Mouse (Mus musculus) kidney, postnatal 10 days (tissue): ENCODE results near the gene Sag.

ENCODE experiments used
- DNase-seq: peaks from one replicate; pipeline ENCODE4 v3.0.0; 2021; ENCODE audit warnings: mixed read lengths

The Sag gene

DNA sequence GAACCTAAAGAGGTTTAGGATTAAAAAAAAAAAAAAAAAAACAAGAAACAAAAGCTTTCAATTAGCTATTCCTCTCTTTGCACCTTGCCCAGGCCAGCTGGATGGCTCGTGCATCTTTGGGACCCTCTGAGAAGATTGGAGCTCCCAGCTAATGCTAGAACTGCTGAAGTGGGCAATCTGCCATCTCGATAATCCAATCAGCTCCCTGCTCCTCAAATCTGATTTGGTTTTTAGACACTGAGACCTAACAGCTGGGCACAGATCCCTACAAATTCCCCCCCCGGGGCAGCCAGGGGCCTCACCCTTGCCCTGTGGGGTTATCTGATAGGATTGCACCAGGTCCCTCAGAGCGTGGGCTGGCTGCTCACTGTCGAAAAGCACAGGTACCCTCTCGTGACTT, at the start of gene Sag:
Sag (plus strand) TSS at position 105 of the 400 bp plus-strand sequence.
- DNase-seq, result peak; percentile 23

- DNase-seq, result peak; percentile 97
These were observed 47.6 kb upstream of the Sag start, which contains the start of gene Atg16l1 for GRCm38 (mm10) chr1:87755641-87756470. Gene Atg16l1 (plus strand): TSS chr1:87755870.

DNA sequence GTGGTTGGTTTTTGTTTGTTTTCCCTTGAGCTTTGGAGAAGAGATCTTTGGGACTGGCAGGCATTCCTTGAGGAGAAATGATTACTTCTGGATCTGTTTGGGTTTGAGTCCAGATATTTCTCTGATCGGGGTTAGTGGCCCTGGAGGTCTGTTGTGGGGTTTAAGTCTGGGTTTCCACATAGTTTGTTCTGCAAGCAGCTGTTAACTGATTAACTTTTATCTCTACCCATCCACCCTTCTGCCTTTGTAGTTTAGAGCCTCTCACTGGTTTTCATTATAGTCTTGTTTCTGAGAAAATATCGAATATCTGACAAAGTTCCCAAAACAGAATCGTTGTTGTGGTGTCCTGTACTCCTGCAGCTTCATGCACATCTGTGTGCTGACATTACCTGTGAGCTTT, 39.7 kb upstream of the Sag start:
- DNase-seq, result no peak

- DNase-seq, result no peak
These were observed 37.7 kb upstream of the Sag start for GRCm38 (mm10) chr1:87765741-87766140.

- DNase-seq, result peak; percentile 37
These were observed 37.2 kb upstream of the Sag start for GRCm38 (mm10) chr1:87766233-87766632.

DNA sequence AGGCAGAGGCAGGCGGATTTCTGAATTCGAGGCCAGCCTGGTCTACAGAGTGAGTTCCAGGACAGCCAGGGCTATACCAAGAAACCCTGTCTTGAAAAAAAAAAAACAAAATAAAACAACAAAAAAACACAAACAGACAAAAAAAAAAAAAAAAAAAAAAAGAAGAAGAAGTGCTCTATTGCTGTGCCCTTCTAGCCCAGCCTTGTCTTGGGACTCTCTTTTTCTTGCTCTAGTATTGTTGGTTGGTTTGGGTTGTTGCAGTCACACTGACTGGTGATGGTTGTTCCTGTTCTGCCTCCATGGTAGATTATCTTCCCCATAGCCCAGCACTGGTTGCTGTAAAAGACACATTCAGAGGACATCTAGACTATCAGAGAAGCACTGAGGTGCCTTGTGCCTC, 34.2 kb upstream of the Sag start:
- no peak for DNase-seq

GRCm38 (mm10) chr1:87770486-87770885, 33.0 kb upstream of the Sag start:
- DNase-seq, result no peak

GRCm38 (mm10) chr1:87771724-87772123, 31.8 kb upstream of the Sag start:
- no peak for DNase-seq

- DNase-seq, result no peak
These were observed 30.1 kb upstream of the Sag start for GRCm38 (mm10) chr1:87773336-87773735.

DNA sequence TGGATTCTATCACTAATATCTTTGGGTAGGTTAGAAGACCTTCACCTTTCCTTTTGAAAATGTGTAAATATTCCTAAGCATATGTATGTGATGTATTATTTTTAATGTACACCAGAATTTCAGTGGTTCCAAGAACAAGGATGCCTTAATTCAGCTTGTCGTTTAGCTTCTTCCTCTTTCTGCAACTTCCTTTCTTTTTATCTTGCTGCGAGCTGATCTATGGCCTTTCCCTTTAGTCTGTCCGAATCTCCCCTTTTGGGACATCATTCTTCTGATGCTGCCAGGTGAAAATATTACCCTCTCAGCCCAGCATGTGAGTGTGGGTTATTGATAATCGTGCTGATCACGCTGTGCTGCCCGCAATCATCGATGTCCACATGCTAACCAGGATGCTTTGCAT, 28.6 kb upstream of the Sag start:
- DNase-seq, result no peak

GRCm38 (mm10) chr1:87779204-87779785, 24.2 kb upstream of the Sag start:
- DNase-seq, result no peak

GRCm38 (mm10) chr1:87785703-87786102, 17.8 kb upstream of the Sag start:
- DNase-seq, result peak; percentile 65

DNA sequence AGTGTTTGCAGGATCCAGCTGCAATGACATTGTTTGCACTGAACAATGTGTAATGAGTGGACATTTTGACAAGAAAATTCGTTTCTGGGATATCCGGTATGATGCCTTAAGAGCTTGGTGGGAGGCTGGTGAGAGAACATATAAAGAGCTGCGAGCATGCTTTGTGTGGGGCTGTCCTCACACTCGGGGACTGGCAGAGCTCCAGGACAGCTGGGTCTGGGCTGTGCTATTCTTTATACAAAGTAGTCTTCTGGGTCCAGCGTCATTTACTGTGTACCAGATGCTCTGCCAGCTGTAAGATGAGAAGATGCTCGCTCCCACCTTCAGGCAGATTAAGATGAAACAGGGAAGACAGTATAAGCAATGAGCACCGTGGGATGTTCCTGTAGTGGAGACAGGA, 17.2 kb upstream of the Sag start:
- peak; percentile 86 for DNase-seq

DNA sequence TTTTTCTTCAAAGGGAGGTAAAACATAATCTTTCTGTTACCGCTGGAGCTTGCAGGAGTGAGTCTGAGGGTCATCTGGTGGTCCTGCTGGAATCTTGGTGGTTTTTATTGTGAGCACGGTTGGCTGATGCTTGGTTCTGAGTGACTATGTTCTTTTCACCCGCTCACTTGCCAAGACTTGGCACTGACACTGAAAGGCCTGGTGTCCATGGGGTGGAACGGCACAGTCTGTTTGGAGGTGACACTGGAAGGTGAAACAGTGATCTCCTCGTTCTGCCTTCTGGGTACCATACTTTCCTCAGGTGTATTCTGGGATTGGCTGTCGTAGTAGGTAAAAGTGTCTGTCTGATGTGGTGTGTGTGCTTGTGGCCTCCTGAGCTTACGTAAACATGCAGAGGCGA, 13.8 kb upstream of the Sag start:
- no peak for DNase-seq

- DNase-seq, result no peak
These were observed 10.9 kb upstream of the Sag start for GRCm38 (mm10) chr1:87792438-87793137.

DNA sequence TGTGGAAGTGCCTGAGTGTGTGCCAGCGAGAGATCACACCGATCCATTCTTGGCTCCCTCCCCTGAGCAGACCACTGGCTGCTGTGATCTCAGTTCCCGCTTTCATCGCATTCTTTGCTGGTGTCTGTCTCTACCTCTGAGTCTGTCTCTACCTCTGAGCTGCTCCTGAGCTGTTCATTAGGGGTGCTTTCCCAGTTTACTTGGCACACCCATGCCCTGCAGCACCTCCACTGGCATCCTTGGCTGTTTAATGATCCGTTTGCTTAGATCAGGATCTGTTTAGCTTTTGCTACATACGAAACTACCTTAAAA, 10.4 kb upstream of the Sag start:
- DNase-seq, result no peak

GRCm38 (mm10) chr1:87797702-87798101, 5.8 kb upstream of the Sag start:
- DNase-seq, result no peak

- DNase-seq, result no peak
These were observed 5.2 kb upstream of the Sag start for GRCm38 (mm10) chr1:87798306-87798705.

GRCm38 (mm10) chr1:87807751-87808150, 4.3 kb downstream of the Sag start:
- DNase-seq, result no peak

DNA sequence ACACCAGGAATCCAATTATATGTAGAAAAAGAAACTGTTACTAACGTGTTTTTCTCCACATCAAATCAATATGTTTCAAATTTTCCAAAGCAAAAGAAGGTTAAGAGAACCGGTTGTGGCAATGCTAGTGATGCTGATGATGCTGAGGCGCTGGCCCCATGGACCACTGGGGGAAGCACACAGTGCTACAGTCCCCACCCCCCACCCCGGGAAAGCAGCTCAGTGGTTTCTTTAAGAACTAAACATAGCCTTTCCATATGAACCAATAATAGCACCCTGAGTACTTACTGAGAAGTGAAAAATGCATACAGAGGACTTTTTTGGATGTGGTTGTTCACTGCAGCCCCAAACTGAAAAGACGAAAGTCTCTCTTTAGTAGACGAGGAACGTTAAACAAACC, 7.9 kb downstream of the Sag start:
- DNase-seq, result no peak

GRCm38 (mm10) chr1:87812061-87812460, 8.6 kb downstream of the Sag start:
- no peak for DNase-seq

GRCm38 (mm10) chr1:87813155-87813554, 9.7 kb downstream of the Sag start:
- no peak for DNase-seq

GRCm38 (mm10) chr1:87813681-87814080, 10.2 kb downstream of the Sag start:
- DNase-seq, result no peak

DNA sequence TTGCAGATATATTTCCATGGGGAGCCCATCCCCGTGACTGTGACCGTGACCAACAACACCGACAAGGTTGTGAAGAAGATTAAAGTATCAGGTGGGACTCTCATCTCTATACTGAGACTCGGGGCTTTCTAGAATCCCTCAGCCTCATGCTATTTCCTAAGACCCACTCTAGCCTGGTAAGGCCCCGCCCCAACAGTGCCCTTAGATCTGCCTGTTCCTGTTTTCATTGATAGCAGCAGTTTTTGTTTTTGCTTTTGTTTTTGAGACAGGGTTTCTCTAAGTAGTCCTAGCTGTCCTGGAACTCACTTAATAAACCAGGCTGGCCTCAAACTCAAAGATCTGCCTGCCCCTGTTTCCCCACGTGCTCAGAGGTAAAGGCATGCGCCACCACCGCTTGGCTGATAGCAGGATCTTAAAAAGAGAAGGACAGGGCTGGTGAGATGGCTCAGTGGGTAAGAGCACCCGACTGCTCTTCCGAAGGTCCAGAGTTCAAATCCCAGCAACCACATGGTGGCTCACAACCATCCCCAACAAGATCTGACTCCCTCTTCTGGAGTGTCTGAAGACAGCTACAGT, 21.0 kb downstream of the Sag start:
- no peak for DNase-seq
